In the genomic region with DNA sequence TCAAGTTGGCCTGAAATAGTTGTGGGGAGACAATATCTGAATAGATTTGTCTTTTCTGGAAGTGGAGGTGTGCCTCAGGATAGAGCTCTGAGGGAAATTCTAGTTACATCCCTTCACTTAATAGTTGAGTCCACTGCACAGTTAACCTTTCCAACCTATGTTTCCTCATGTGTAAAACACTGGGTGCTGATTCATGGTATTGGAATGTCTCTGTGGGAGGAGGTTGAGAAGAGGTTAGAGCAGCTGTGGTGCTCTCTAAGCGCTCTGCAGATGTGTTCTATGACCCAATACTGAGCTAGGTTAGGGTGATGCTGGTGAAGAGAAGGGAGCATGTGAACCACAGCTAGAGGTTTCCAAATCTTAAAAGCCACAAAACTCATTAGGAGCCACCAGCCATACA, we compare ENCODE assay signal across 23 mouse cellular contexts.
A peak's percentile ranks its signal among the peaks of the same experiment; 100 is the strongest.
DNase-seq lines count a peak whose midpoint lies in the region; ATAC-seq lines count a peak whose summit lies in the region.
"Had no signal": no experiment of that assay in that cellular context is flagged by ENCODE, and none has a peak within 500 bp of the region (broad histone marks: within the 10 kb centered on the region; RNA-seq: fewer than 3 reads in every experiment).

No protein-coding gene starts in this region.

- no peak overlapping the region for H3K9ac ChIP-seq in kidney, embryonic 15.5 days
- no peak overlapping the region for H3K9ac ChIP-seq in forebrain, embryonic 15.5 days (replicated peaks)
- H3K9ac ChIP-seq: embryonic facial prominence, embryonic 12.5 days; forebrain, embryonic 13.5 days had no signal

- 0 out of 2 replicates have a peak, but pooled peaks have one; percentile 25 for ATAC-seq in kidney, embryonic 15.5 days (replicated peaks; ENCODE audit: low FRiP score)
- no peak for ATAC-seq in forebrain, embryonic 15.5 days (replicated peaks)
- ATAC-seq: activated CD4-positive, CD25-positive, alpha-beta regulatory T cell, adult 4 months; CD4-positive, CD25-positive, alpha-beta regulatory T cell, adult 4 months; forebrain, embryonic 13.5 days; forebrain, embryonic 16.5 days had no signal

- no peaks in the 10 kb centered on the region for H3K4me1 ChIP-seq in kidney, embryonic 15.5 days
- no peaks in the 10 kb centered on the region for H3K4me1 ChIP-seq in limb, embryonic 10.5 days
- no peaks in the 10 kb centered on the region for H3K4me1 ChIP-seq in forebrain, embryonic 15.5 days
- H3K4me1 ChIP-seq: embryonic facial prominence, embryonic 10.5 days; embryonic facial prominence, embryonic 12.5 days; forebrain, embryonic 13.5 days had no signal

- H3K4me3 ChIP-seq in kidney, embryonic 15.5 days (replicated peaks) = no peak overlapping the region
- no peak overlapping the region for H3K4me3 ChIP-seq in limb, embryonic 10.5 days
- H3K4me3 ChIP-seq in forebrain, embryonic 15.5 days = no peak overlapping the region
- H3K4me3 ChIP-seq: embryonic facial prominence, embryonic 10.5 days; embryonic facial prominence, embryonic 12.5 days; forebrain, embryonic 13.5 days had no signal

- no peak overlapping the region for H3K4me2 ChIP-seq in kidney, embryonic 15.5 days
- no peak overlapping the region for H3K4me2 ChIP-seq in forebrain, embryonic 15.5 days (replicated peaks)
- H3K4me2 ChIP-seq: embryonic facial prominence, embryonic 12.5 days; forebrain, embryonic 13.5 days had no signal

- no peak overlapping the region for H3K27ac ChIP-seq in kidney, embryonic 15.5 days
- H3K27ac ChIP-seq in limb, embryonic 10.5 days = no peak overlapping the region
- no peak overlapping the region for H3K27ac ChIP-seq in forebrain, embryonic 15.5 days (replicated peaks)
- H3K27ac ChIP-seq: embryonic facial prominence, embryonic 10.5 days; embryonic facial prominence, embryonic 12.5 days; forebrain, embryonic 13.5 days had no signal

- H3K9me3 ChIP-seq in kidney, embryonic 15.5 days (replicated peaks) = no peaks in the 10 kb centered on the region
- no peaks in the 10 kb centered on the region for H3K9me3 ChIP-seq in limb, embryonic 10.5 days (replicated peaks)
- H3K9me3 ChIP-seq in forebrain, embryonic 15.5 days = no peaks in the 10 kb centered on the region
- H3K9me3 ChIP-seq: embryonic facial prominence, embryonic 10.5 days; embryonic facial prominence, embryonic 12.5 days; forebrain, embryonic 13.5 days had no signal

- DNase-seq in kidney, postnatal 10 days = no peak
- peak; percentile 26 for DNase-seq in Muller cell, postnatal 12 days (ENCODE audit: inconsistent ontology term)
- DNase-seq in limb, embryonic 10.5 days (ENCODE audit: low spot score) = peak; percentile 6
- DNase-seq in skeletal muscle tissue, adult 2 months (ENCODE audit: low read depth, low spot score) = peak; percentile 36
- DNase-seq in cerebellum, adult 11-12 months = no peak
- DNase-seq: adrenal gland, adult 8-10 months; adrenal gland, postnatal 25 days; B cell, adult 2 months; cerebellum, adult 11 months; cerebellum, adult 2 months; cerebellum, adult 9-10 months; cerebellum, postnatal 10 days; cerebellum, postnatal 25 days had no signal

- H3K36me3 ChIP-seq in kidney, embryonic 15.5 days = no peaks in the 10 kb centered on the region
- H3K36me3 ChIP-seq in limb, embryonic 10.5 days = no peaks in the 10 kb centered on the region
- no peaks in the 10 kb centered on the region for H3K36me3 ChIP-seq in forebrain, embryonic 15.5 days
- H3K36me3 ChIP-seq: embryonic facial prominence, embryonic 10.5 days; embryonic facial prominence, embryonic 12.5 days; G1E had no signal

- WGBS in kidney, embryonic 15.5 days = 44% methylated on average over 1 of the region's 1 CpGs
- 95% methylated on average over 1 of the region's 1 CpGs for WGBS in limb, embryonic 10.5 days
- WGBS in forebrain, embryonic 15.5 days = 93% methylated on average over 1 of the region's 1 CpGs

- no peaks in the 10 kb centered on the region for H3K27me3 ChIP-seq in kidney, embryonic 15.5 days
- H3K27me3 ChIP-seq in limb, embryonic 10.5 days (ENCODE audit: low read depth, poor library complexity, severe bottlenecking) = no peaks in the 10 kb centered on the region
- no peaks in the 10 kb centered on the region for H3K27me3 ChIP-seq in forebrain, embryonic 15.5 days
- H3K27me3 ChIP-seq: CH12.LX; embryonic facial prominence, embryonic 12.5 days; forebrain, embryonic 13.5 days had no signal

Comparison
In these comparisons a context has a peak if more than half of its experiments do, and no peak if none do; other contexts are left out.
1. DNase-seq: peak in Muller cell, postnatal 12 days (single experiment), limb, embryonic 10.5 days (single experiment) and skeletal muscle tissue, adult 2 months (single experiment); none in kidney, postnatal 10 days (single experiment) and cerebellum, adult 11-12 months (single experiment).